Mouse (Mus musculus): ENCODE data around the gene Ccdc87.
"Not testable (repeated sequence)": the region's sequence is repeated elsewhere in the genome, so short reads cannot be mapped to it uniquely, and the experiment has no call there.

The Ccdc87 gene

DNA sequence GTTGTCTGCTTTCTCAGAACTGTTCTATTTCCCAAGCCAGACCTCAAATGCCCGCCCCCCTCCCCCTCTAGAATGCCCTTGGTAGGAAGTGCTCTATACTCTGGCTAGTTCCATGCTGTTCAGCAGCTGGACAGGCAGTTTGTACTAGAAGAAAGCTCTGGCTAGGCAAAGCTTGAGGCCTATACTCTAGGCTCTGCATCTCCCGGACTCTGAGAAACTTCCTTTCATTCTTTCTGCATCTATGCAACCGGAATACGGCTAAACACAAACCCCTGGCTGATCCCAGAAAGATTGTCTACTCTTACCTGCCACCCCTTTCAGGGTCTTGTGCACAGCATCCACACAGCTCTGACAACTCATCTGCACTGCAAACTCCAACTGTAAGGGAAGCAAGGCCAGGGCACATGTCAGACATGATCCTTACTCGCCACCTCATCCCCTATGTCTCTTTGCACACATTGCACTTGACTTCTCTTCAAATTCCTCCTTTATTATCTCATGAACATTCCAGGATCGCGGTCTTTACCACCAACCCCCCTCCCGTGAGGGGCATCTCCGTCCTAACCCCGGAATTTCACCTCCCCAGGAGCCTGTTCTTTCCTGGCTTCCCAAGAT lies 533 bp upstream of the Ccdc87 start:
- no peak for DNase-seq (ENCODE audit: low read depth)

DNA sequence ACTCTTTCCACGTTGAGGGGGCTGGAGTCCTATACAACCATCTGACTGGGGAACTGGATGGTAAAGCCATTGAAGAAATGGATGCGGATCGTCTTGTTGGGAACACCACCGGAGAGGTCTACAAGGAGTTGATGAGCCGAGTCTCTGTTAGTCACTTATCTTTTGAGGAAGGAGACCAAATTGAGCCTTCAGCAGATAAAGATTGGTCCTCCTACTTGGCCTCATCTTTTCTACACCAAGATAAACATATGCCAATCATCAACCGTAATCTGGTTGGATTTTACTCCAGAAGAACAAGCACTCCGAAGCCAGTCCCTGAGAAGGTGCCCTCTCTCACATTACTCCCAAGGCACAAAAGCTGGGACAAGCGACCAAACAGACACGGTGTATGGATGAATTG lies 1.7 kb downstream of the Ccdc87 start:
- DNase-seq (ENCODE audit: low read depth) = no peak

DNA sequence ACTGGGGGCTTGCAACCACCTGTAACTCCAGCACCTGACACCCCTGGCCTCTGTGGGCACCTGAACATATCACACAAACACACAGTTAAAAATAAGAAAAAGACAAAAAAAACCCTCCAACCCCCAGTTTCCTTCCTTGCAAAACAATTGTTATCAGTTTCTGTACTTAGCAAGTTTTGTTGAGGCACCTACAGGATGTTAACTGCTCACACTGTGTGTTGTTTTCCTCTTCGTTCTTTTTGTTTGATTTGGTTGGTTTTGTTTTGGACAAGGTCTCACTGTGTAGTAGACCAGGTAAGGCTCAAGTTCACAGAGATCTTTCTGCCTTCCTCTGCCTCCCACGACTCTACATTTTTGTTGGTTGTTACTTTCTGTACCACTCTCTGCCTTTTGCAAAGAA lies 3.4 kb downstream of the Ccdc87 start:
- peak; percentile 53 for DNase-seq (ENCODE audit: low read depth)

DNA sequence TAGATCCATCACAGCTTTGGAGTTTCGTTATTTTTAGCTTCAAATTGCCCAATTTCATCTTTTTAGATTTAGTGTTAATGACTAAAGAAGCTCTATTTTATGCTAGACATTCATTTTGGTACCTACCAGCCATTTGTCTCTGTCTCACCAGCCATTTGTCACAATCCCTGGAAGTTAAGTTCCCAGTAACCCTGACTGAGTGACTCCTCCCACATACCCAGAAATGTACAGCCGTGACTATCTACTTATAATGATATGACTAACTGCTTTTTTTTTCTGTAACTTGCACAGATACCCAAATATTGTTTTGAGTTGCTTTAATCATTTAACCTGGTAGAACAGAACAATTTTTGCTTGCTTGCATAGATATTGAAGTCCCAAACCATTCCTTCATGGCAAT lies 6.7 kb downstream of the Ccdc87 start:
- DNase-seq (ENCODE audit: low read depth) = no peak

DNA sequence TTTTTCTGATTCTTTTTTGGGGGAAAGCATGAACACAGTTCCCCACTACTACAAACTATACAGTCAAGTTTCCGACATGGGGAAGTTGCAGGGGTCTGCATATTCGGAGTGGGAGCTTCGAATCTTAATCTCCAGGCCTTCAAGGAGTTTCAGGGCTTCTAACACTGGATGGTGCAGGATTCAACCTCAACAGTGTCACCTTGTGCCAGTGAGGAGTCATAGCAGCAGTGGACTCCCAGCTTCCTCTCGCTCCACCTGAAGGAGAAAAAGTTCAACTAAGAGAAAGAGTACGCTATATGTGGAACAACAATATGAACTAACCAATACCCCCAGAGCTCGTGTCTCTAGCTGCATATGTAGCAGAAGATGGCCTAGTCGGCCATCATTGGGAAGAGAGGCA lies 8.3 kb downstream of the Ccdc87 start:
- DNase-seq (ENCODE audit: low read depth) = peak; percentile 76

DNA sequence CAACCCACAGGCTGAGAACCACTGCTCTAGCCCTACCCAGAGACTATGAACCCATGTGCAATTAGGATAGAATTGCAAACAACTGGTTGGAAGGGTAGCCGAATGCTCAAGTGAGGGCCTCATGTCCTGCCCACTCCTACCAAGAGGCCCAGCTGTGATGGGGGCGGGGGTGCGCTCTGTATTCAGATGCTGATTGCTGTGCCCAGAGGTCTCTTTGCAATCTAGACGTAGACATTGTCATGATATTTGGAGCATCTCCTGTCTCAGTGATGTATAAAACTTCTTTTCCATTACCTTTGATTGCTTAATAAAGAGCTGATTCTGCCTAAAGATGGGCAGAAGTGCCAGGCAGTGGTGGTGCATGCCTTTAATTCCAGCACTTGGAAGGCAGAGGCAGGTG lies 10.6 kb downstream of the Ccdc87 start:
- DNase-seq (ENCODE audit: low read depth) = no peak

DNA sequence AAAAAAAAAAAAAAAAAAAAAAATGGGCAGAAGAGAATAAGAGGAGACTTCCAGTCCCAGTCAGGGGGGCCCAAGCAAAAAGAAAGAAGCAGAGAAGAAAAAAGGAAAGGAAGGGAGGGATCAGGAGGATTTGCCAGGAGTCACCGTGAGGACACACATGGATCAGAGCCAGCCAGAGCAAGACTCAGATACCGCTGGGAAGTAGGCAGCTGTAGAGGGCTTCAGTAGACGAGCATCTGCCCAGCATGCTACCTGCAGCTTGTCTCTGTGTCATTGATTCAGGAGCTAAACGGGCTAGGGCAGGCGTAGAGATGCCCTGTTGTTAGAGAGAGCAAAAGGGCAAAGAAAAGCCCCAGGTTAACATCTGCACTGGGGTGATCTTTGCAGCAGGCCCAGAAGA lies 11.1 kb downstream of the Ccdc87 start:
- no peak for DNase-seq (ENCODE audit: low read depth)

DNA sequence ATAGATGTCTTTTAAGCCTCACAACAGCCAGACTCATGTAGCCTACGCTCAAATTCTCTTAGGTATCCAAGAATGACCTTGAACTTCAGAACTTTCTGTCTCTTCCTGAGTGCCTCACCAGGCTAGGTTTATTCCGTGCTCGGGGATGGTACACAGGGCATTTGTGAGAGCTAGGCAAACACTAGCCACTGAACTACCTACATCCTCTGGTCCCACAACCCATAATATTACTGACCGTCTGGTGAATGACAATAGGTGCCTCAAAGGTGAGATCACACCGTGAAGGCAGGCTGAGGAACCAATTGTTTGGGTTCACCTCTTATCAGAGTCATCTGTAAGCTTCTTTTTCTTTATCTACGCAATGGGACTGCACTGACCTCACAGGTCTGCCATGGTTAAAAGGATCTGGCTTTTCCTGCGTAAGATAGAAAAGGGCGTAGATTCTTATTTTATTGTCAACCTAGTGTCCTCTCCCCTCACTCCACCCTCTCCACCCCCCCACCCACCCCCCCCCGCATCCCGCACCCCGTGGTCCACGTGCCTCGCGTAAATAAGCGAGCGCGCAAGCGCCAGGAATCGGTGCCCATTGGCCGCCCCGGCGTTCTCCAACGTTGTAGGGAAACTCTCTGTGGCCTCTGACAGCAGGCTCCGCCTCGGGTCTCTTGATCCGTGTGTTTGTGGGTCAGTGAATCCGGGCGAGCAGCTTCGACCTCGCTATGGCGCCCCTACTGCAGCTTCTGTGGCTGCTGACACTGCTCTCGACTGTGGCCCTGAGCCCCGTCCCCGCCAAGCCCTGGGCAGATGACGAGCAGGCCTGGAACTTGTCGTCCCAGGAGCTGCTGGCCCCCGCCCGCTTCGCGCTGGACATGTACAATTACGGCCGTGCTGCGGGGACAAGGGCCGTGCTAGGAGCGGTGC lies 15.6 kb downstream of the Ccdc87 start, which contains the start of gene Ctsf:
Gene Ctsf (plus strand): TSS at position 579 of the 918 bp plus-strand sequence.
- DNase-seq (ENCODE audit: low read depth) = no peak

DNA sequence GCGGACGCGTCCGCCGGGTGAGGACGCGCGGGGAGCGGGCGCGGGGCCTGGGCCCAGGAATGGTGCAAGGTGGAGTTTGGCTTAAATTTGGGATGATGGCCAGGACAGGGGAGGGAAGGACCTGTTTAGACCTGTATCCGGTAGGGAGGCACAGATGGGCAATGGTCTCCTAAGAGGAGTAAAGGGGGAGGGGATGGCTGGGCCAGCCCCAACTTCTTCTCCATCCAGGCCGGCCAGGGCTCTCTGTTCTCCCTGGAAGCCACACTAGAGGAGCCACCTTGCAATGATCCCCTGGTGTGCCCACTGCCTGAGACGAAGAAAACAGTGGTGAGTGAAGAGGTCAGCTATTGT lies 16.3 kb downstream of the Ccdc87 start:
- no peak for DNase-seq (ENCODE audit: low read depth)

DNA sequence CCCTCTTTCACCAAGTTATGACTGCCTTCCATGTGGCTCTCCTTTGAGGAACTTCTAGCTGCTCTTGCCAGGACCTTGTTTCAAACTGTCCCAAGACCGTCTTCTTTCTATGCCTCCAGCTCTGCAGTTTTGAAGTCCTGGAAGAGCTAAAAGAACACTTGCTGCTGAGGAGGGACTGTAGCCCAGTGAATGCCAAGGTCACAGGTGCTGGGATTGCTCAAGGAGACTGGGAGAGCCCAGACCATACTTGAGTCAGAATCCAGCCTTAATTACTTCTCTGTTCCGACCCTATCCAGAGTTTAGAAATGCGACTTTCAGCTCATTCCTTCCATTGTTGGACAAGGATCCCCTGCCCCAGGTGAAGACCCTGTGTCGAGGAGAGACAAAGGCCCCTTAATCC lies 16.8 kb downstream of the Ccdc87 start:
- no peak for DNase-seq (ENCODE audit: low read depth)

DNA sequence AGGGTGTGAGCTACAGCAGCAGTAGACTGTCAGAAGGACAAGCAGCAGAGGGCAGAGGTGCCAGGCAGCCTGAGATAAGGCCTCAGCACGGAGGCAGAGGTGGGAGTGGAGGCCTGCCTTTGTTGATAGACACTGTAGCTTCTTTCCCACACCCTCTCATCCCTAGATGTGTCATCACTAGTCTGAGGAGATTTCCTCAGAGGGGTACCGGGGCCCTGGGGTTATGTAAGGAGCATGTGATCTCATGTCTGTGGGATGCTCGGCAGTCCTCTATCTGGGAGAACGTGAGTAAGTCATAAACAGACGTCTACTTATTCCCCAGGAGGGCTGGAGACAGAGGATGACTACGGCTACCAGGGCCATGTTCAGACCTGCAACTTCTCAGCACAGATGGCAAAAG lies 19.9 kb downstream of the Ccdc87 start:
- no peak for DNase-seq (ENCODE audit: low read depth)

DNA sequence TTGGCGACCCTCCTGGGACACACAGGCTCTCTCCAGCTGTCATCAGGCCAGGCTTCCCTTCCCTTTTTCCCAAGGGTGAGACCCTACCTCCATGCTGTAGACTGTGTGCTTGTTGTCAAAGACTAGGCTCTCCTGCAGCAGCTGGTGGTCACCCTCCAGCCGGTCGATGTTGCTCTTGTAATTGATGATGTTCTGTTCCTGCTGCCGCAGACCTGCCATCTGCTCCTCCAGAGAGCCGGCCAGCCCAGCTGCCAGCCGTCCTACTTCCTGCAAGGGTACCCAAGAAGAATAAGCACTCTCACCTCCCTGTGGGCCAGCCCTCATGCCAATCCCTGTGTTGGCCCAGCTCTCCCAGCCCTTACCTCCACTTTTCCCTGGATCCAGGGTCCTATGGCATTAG lies 23.9 kb downstream of the Ccdc87 start:
- no peak for DNase-seq (ENCODE audit: low read depth)

DNA sequence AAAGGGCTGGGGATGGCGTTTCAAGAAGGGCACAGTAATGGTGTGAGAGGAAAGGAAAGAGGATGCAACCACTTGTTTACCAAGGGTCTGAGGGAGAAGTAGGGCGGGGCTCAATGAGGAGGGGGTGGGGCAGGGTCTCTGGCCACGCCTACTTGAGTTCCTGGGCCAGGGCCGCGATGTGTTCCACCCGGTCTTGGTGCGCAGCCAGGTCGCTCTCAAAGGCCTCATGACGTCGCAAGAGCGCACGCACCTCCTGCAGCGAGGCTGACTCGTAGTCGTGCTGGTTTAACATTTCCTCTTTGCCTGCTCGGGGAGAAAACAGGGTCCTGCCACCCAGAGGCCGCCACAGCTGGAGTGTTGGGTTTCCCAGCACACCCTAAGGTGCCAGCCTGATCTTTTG lies 26.0 kb downstream of the Ccdc87 start:
- peak; percentile 47 for DNase-seq (ENCODE audit: low read depth)

DNA sequence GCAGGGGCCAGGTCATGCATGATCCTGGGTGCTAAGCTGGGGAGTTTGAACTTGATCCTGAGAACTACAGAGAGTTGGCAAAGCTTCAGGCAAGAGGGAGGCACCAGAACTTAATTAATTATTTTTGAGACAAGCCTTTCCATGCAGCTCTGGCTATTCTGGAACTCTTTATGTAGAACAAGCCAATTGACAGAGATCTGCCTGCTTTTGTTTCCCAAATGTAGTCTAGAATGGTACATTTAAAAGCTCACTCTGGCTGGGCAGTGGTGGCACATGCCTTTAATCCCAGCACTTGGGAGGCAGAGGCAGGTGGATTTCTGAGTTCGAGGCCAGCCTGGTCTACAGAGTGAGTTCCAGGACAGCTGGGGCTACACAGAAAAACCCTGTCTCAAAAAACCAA lies 35.4 kb downstream of the Ccdc87 start:
- DNase-seq (ENCODE audit: low read depth) = not testable (repeated sequence)

DNA sequence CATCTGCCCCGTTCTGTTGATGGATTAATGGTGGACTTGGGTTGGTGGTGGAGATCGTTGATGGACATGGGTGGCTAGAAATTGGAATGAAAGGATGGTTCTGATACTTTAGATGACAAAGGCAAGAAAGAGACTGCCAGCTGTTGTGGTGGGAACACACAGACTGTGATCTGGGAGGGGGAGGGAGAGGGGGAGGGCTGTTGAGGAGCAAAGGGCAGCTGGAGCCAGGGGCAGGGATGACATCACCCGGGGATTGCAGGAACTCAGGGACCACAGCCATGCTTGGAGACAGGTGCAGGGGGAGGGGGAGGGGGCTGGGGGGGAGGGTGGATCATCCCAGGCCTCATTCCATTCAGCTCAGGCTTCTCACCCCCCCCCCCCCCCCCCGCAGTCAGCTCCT lies 37.1 kb downstream of the Ccdc87 start:
- DNase-seq (ENCODE audit: low read depth) = no peak

DNA sequence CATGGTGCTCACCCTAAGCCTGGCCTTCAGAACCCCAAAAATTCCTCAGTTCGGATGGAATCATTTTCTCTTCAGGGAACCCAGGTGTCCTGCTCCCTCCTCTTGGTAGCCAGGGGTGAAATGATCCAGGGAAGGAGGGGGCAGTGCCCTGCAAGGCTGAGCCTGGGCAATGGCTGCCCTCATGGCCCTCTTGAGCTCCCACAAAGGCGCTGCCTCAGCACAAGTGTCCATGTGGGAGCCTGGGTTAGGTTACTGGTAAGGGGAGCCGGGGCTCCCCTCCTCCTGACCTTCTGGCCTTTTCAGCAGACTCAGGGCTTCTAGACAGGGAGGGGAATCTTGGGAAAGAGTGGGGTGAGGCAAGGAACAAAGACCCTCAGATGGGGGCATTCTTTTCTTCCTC lies 37.6 kb downstream of the Ccdc87 start:
- DNase-seq (ENCODE audit: low read depth) = no peak

DNA sequence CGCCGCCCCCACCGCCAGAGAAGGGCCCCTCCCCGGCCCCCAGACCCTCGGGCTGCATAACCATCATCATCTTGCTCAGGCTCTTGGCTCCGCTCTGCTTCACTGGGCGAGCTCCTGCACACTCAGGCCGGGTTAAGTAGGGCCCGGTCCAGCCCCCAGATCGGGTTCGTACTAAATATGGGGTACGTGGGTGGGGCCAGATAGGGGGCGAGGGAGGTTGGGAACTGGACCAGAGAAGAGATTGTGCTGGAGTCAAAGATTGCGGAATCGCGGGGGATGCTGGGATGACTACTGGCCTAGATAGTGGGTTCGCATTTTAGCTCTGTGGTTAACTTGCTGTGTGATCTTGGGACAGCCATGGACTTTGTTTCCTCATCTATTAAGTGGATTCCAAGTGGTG lies 38.6 kb downstream of the Ccdc87 start, which contains the start of gene Actn3:
Gene Actn3 (minus strand): TSS at position 125 of the 400 bp plus-strand sequence.
- DNase-seq (ENCODE audit: low read depth) = no peak

DNA sequence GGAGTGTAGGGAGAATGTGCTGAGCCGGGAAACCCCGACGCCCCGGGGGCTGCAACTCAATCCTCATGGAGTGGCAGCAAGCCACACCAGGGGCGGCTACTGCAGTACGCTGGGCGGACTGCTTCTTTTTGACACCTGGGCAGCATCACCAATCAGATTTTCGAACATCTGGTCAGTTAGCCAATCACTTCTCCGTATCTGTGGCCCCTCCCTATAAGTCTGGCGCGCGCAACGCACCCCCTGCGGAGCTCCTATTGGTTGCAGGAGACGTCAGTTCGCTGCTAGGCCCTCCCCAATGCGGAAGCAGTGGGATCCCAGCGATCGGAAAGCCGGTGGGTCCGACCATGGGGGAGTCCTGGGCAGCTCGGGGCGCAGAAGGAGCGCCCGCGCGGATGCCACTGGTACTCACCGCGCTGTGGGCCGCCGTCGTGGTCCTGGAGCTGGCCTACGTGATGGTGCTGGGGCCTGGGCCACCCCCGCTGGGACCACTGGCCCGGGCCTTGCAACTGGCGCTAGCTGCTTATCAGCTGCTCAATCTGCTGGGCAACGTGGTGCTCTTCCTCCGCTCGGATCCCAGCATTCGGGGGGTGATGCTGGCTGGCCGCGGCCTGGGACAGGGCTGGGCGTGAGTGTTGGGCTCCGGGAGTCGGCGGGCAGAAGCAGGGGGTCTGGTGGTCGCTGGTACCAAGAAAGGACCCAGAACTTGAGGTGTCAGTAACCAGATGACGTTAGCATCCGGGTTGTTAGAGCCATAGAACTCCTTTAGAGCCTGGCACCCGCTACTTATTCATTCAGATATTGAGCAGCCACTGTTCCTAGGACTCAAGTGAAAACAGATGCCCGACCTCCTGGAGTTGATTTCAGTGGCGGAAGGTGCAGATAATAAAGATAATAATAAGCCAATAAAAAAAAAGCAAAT lies 39.5 kb downstream of the Ccdc87 start, which contains the start of gene Zdhhc24:
Gene Zdhhc24 (plus strand): TSS at position 264 of the 919 bp plus-strand sequence.
- peak; percentile 95 for DNase-seq (ENCODE audit: low read depth)

DNA sequence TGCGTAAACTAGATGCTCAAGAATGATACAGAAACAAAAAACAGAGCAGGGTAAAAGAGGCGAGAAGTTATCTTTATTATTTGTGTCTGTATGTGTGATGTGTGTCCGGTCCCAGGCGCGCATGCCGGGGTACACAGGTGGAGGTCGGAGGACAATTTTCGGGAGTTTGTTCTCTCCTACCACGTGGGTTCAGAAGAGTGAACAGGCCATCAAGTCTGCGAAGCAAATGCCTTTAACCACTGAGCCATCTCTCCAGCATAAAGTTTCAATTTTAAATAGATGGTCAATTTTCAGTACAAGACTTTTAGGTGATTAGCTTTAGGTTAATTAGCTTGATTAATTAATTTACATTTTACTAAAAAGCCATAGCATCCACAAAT lies 40.1 kb downstream of the Ccdc87 start:
- no peak for DNase-seq (ENCODE audit: low read depth)

DNA sequence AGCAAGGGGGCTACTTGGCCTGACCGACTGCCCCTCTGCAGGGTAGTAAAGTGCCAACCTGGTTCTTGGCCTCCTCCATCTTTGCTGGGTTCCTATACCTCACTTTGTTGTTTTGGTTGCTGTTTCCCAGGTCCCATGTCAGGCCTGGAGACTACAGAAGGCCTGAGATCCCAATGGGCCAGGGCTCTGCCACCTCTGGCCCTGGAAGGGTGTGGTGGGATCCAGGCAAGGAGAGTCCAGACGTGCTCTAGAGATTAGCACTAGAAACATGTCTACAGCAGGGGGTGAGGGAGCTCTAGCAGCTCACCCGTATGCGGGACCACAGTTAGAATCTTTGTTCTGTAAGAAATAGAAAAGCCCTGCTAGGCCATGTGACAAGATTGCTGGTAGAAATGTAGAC lies 44.8 kb downstream of the Ccdc87 start:
- no peak for DNase-seq (ENCODE audit: low read depth)

DNA sequence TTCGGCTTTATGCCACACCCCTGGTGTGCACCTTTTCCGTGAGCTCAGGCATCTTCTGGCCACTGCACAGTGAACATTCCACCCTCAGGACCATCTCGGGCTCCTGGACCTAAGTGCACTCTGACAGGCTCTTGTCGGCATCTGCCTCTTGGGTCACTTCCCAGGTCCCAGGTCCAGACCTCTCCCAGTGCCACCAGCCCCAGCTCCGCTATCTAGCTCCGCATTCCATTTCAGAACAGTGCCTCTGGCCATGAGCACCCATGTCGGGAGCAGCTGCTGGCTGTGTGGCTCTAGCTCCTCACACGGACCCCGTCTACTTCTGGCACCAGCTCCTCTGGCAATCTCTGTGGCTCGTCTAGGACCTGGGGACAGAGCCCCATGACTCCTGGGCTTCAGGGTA lies 50.6 kb downstream of the Ccdc87 start:
- no peak for DNase-seq (ENCODE audit: low read depth)

DNA sequence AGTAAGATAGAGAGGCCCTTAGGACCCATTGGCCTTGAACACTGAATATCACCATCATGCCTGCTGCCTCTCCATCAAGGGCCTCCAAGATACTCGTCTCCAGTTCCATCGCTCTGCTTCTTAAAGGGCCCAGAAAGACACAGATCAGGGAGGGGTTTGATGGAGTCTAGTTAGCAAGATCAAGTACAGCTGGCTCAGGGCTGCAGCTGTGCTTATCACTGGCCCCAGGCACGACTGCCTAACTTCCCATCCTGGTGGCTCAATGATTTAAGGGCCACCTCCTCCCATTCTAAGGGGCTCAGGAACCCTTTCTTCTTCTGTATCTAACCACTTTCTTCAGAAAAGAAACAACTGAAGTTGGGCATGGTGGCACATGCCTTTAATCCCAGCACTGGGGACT lies 52.6 kb downstream of the Ccdc87 start:
- DNase-seq (ENCODE audit: low read depth) = no peak

Measured in naive thymus-derived CD4-positive, alpha-beta T cell, adult 2 months (primary cell).